Mouse (Mus musculus): ENCODE measurements around the gene Etnk1.

- TF ChIP-seq CTCF (IDR thresholded peaks at IDR 0.05; ENCODE audit: borderline replicate concordance, control insufficient read depth, extremely low read depth, insufficient read depth, low read length, poor library complexity): no peak
- TF ChIP-seq POLR2A (IDR thresholded peaks at IDR 0.05; ENCODE audit: control insufficient read depth, extremely low read depth, insufficient read depth, low read length, poor library complexity): no peak
Observed at GRCm38 (mm10) chr6:143144556-143144955, 22.5 kb upstream of the Etnk1 start.
